Mouse (Mus musculus) gastrocnemius, adult 2 months (tissue): ENCODE results near the gene Hspbap1. TPM values are rescaled to one million over a fixed set of nuclear protein-coding genes. Genes with fewer than 3 reads are reported as not detected.

Source experiments
- DNase-seq: peaks from one replicate; pipeline ENCODE4 v3.0.0; 2022
- H3K27ac ChIP-seq: fragments of 200-600 bp; 2 replicates; pipeline ENCODE4 v1.8.1; 2022; ENCODE audit warnings: mild to moderate bottlenecking
- H3K4me3 ChIP-seq: fragments of 200-600 bp; 2 replicates; pipeline ENCODE4 v1.8.1; 2022; ENCODE audit warnings: mild to moderate bottlenecking, moderate library complexity
- CTCF ChIP-seq: fragments of 200-600 bp; IDR thresholded peaks from 2 replicates; pipeline ENCODE4 v1.8.1; 2022; ENCODE audit warnings: antibody characterized with exemption, mild to moderate bottlenecking, moderate library complexity
- intact Hi-C: fragments of 180-260 bp; cut with DNase I; formaldehyde crosslinking; loops from one replicate; pipeline ENCODE4 v1.15.1; 2025
- total RNA-seq, 2 experiments: library from RNA; stranded (reverse); gene quantifications; 2 replicates each; pipeline ENCODE4 v1.2.3; 2021

The Hspbap1 gene
- total RNA-seq, 2 experiments from 2014 or later, result 3.1 to 3.3 TPM

- no peak for DNase-seq
- H3K27ac ChIP-seq, result peak overlapping the region; percentile 16; the same call in 1 of the 2 replicates
- no peak for TF ChIP-seq CTCF
- intact Hi-C loops, result no loop called here
- no peak overlapping the region for H3K4me3 ChIP-seq
Measured at GRCm38 (mm10) chr16:35742251-35742937, 27.8 kb upstream of the Hspbap1 start.

- intact Hi-C loops, result loop anchor here (2.0 kb wide), 1 partner anchor 21 kb away; the partner anchor contains the start of gene Dirc2
- TF ChIP-seq CTCF, result no peak
Measured at GRCm38 (mm10) chr16:35747417-35748236, 22.5 kb upstream of the Hspbap1 start.

GRCm38 (mm10) chr16:35748237-35748603, 22.0 kb upstream of the Hspbap1 start:
- DNase-seq, result no peak
- intact Hi-C loops, result loop anchor here (2.0 kb wide), 1 partner anchor 21 kb away; the partner anchor contains the start of gene Dirc2
- no peak for TF ChIP-seq CTCF

More at GRCm38 (mm10) chr16:35747417-35748236, 22.5 kb upstream of the Hspbap1 start:
- peak overlapping the region; percentile 28 for H3K4me3 ChIP-seq
- peak; percentile 80 for DNase-seq
- peak overlapping the region; percentile 88 for H3K27ac ChIP-seq

GRCm38 (mm10) chr16:35749385-35749784, 20.8 kb upstream of the Hspbap1 start:
- Histone ChIP-seq H3K27ac (peak overlapping the region; percentile 88), H3K4me3 (no peak overlapping the region; the same call in 1 of the 2 replicates)
- TF ChIP-seq CTCF, result no peak
- intact Hi-C loops, result loop anchor here (2.0 kb wide), 1 partner anchor 19 kb away; the partner anchor contains the start of gene Dirc2
- no peak for DNase-seq

More at GRCm38 (mm10) chr16:35748237-35748603, 22.0 kb upstream of the Hspbap1 start:
- Histone ChIP-seq H3K4me3 (peak overlapping the region; percentile 23; the same call in 1 of the 2 replicates), H3K27ac (peak overlapping the region; percentile 88)

- TF ChIP-seq CTCF, result no peak
- DNase-seq, result no peak
- intact Hi-C loops, result no loop called here
- H3K27ac ChIP-seq, result no peak overlapping the region
- H3K4me3 ChIP-seq, result no peak overlapping the region
Measured at GRCm38 (mm10) chr16:35751841-35752240, 18.3 kb upstream of the Hspbap1 start.

GRCm38 (mm10) chr16:35753926-35754325, 16.2 kb upstream of the Hspbap1 start:
- TF ChIP-seq CTCF, result no peak
- intact Hi-C loops, result no loop called here
- no peak for DNase-seq

GRCm38 (mm10) chr16:35755502-35756334, 14.5 kb upstream of the Hspbap1 start:
- intact Hi-C loops, result no loop called here
- TF ChIP-seq CTCF, result no peak
- no peak for DNase-seq
- no peak overlapping the region for H3K4me3 ChIP-seq
- peak overlapping the region; percentile 17; the same call in 1 of the 2 replicates for H3K27ac ChIP-seq

More at GRCm38 (mm10) chr16:35753926-35754325, 16.2 kb upstream of the Hspbap1 start:
- Histone ChIP-seq H3K4me3 (no peak overlapping the region), H3K27ac (no peak overlapping the region)

- no peak for DNase-seq
- Histone ChIP-seq H3K4me3 (no peak overlapping the region), H3K27ac (no peak overlapping the region)
- TF ChIP-seq CTCF, result no peak
- intact Hi-C loops, result no loop called here
Measured at GRCm38 (mm10) chr16:35756697-35757096, 13.5 kb upstream of the Hspbap1 start.

- intact Hi-C loops, result no loop called here
- no peak overlapping the region for H3K4me3 ChIP-seq
- TF ChIP-seq CTCF, result no peak
- DNase-seq, result no peak
- no peak overlapping the region for H3K27ac ChIP-seq
Measured at GRCm38 (mm10) chr16:35759401-35759800, 10.8 kb upstream of the Hspbap1 start.

- intact Hi-C loops, result no loop called here
- H3K27ac ChIP-seq, result no peak overlapping the region
- TF ChIP-seq CTCF, result no peak
- H3K4me3 ChIP-seq, result no peak overlapping the region
- no peak for DNase-seq
Measured at GRCm38 (mm10) chr16:35763590-35764296, 6.4 kb upstream of the Hspbap1 start.

GRCm38 (mm10) chr16:35764941-35765340, 5.2 kb upstream of the Hspbap1 start:
- intact Hi-C loops, result no loop called here

More at GRCm38 (mm10) chr16:35764941-35765340, 5.2 kb upstream of the Hspbap1 start:
- Histone ChIP-seq H3K27ac (no peak overlapping the region), H3K4me3 (no peak overlapping the region)
- no peak for TF ChIP-seq CTCF
- DNase-seq, result no peak
